Mouse (Mus musculus): ENCODE data around the gene Ciao1.

GRCm38 (mm10) chr2:127267854-127268253, 20.2 kb upstream of the Ciao1 start:
- TF ChIP-seq CTCF (IDR thresholded peaks at IDR 0.05; ENCODE audit: borderline replicate concordance, insufficient read depth, low read depth, low read length) = no peak
- no peak for TF ChIP-seq POLR2A (IDR thresholded peaks at IDR 0.05; ENCODE audit: borderline replicate concordance, insufficient read depth, low read length)

Measured in cerebellum, adult 2 months (tissue).